24 mouse cellular contexts compared by ENCODE assay signal in genomic region chr17:70886641-70887391, GRCm38 (mm10). TPM values are rescaled to one million over a fixed set of nuclear protein-coding genes. Genes with fewer than 3 reads are reported as not detected.
A peak's percentile ranks its signal among the peaks of the same experiment; 100 is the strongest.
DNase-seq lines count a peak whose midpoint lies in the region; TF ChIP-seq lines count a peak whose summit lies in the region.
"Had no signal": no experiment of that assay in that cellular context is flagged by ENCODE, and none has a peak within 500 bp of the region (broad histone marks: within the 10 kb centered on the region; RNA-seq: fewer than 3 reads in every experiment).

No protein-coding gene starts in this region.

- intact Hi-C loops in gastrocnemius, postnatal 36 days (cut with DNase I): no loop called here

- no peak for TF ChIP-seq CTCF in E14TG2a.4 (conservative IDR thresholded peaks at IDR 0.05; ENCODE audit: low read length)

- peaks cover 88% of the 10 kb centered on the region for H3K4me1 ChIP-seq in E14TG2a.4 (replicated peaks; ENCODE audit: low read depth, low read length)
- H3K4me1 ChIP-seq: heart, embryonic 15.5 days; intestine, embryonic 15.5 days; liver, embryonic 13.5 days had no signal

- no peaks in the 10 kb centered on the region for H3K27me3 ChIP-seq in E14TG2a.4 (ENCODE audit: insufficient read depth, low read length)
- H3K27me3 ChIP-seq in splenic B cell, adult 2 months (ENCODE audit: control insufficient read depth, insufficient read depth, low read length, poor library complexity, severe bottlenecking): no peaks in the 10 kb centered on the region; the same call in 1 of the 2 replicates
- H3K27me3 ChIP-seq: heart, embryonic 15.5 days; intestine, embryonic 15.5 days; liver, embryonic 13.5 days; midbrain, embryonic 12.5 days; neural tube, embryonic 12.5 days had no signal

- no peaks in the 10 kb centered on the region for H3K9me3 ChIP-seq in E14TG2a.4 (ENCODE audit: low read length)
- H3K9me3 ChIP-seq: forebrain, embryonic 10.5 days; heart, embryonic 15.5 days; intestine, embryonic 15.5 days; liver, embryonic 13.5 days; midbrain, embryonic 12.5 days; neural tube, embryonic 12.5 days had no signal

- peak overlapping the region; percentile 46 for H3K4me3 ChIP-seq in E14TG2a.4 (replicated peaks; ENCODE audit: low read length)
- H3K4me3 ChIP-seq: forebrain, embryonic 10.5 days; heart, embryonic 15.5 days; intestine, embryonic 15.5 days; layer of hippocampus, adult 2 months; liver, embryonic 13.5 days; midbrain, embryonic 12.5 days; neural tube, embryonic 12.5 days had no signal

- DNase-seq in thymus, postnatal 25 days: peak; percentile 14
- no peak for DNase-seq in thymus, postnatal 10 days (ENCODE audit: low spot score in 2 of 2)
- peak; percentile 11 for DNase-seq in naive thymus-derived CD4-positive, alpha-beta T cell, adult 2 months (ENCODE audit: low read depth)
- DNase-seq in splenic B cell, adult 2 months (ENCODE audit: low read depth, low spot score): peak; percentile 92
- DNase-seq in gastrocnemius, postnatal 36 days: no peak
- DNase-seq in layer of hippocampus, postnatal 25 days (ENCODE audit: extremely low spot score in 1 of 2, low spot score in 1 of 2): no peak
- DNase-seq in embryo, embryonic 10 days (ENCODE audit: low spot score): no peak
- DNase-seq: adrenal gland, postnatal 25 days; cerebellum, adult 9-11 months; gastrocnemius, postnatal 25 days; heart, postnatal 36 days; kidney, postnatal 25 days; layer of hippocampus, postnatal 36 days; liver, embryonic 13.5 days; lung, adult 2 months; retina, postnatal 1 day; right cerebral cortex, postnatal 25 days had no signal

- H3K36me3 ChIP-seq in E14TG2a.4 (ENCODE audit: insufficient read depth, low read length): peaks cover 16% of the 10 kb centered on the region; the same call in 1 of the 2 replicates
- no peaks in the 10 kb centered on the region for H3K36me3 ChIP-seq in splenic B cell, adult 2 months (ENCODE audit: control insufficient read depth, insufficient read depth, low read length, poor library complexity, severe bottlenecking)
- H3K36me3 ChIP-seq: forebrain, embryonic 10.5 days; heart, embryonic 15.5 days; intestine, embryonic 15.5 days; liver, embryonic 13.5 days; midbrain, embryonic 12.5 days; neural tube, embryonic 12.5 days had no signal

RNA-seq across cellular contexts. Expression of gene Tgif1, which starts 33.5 kb away (rescaled TPM):
- total RNA-seq in gastrocnemius, postnatal 36 days (2021): 1 to 10 TPM; 5.8 to 6.0 TPM
- 1 to 10 TPM; 1.9 to 2.3 TPM for total RNA-seq in layer of hippocampus, postnatal 25 days (2021)

Comparison
In these comparisons a context has a peak if more than half of its experiments do, and no peak if none do; other contexts are left out.
1. DNase-seq: peak in thymus, postnatal 25 days (single experiment), naive thymus-derived CD4-positive, alpha-beta T cell, adult 2 months (single experiment) and splenic B cell, adult 2 months (single experiment); none in thymus, postnatal 10 days (0 of 2), gastrocnemius, postnatal 36 days (0 of 2), layer of hippocampus, postnatal 25 days (0 of 2) and embryo, embryonic 10 days (single experiment).